Mouse (Mus musculus) ES-E14 (cell line): Measurements from ENCODE around the gene Olfr1209.

Source experiments
- HCFC1 ChIP-seq: IDR thresholded peaks from 2 replicates; pipeline ENCODE4 v1.6.1; 2012; ENCODE audit warnings: low read length, inconsistent platforms, borderline replicate concordance; ENCODE audit not compliant: insufficient read depth
- ZC3H11A ChIP-seq: IDR thresholded peaks from 2 replicates; pipeline ENCODE4 v1.6.1; 2012; ENCODE audit warnings: low read depth, mild to moderate bottlenecking, inconsistent platforms, low read length, borderline replicate concordance

GRCm38 (mm10) chr2:88902211-88902610, 12.7 kb downstream of the Olfr1209 start, which contains the start of gene Olfr1208:
- TF ChIP-seq HCFC1 (no peak), ZC3H11A (no peak)
